Mouse (Mus musculus) MEL (cell line): ENCODE results near the gene Pcx.

Experiments used
- CHD1 ChIP-seq: IDR thresholded peaks from 2 replicates; pipeline ENCODE4 v1.6.1; 2012; ENCODE audit warnings: low read depth, mild to moderate bottlenecking, inconsistent platforms, low read length, improper control_type of control experiment
- CTCF ChIP-seq, 3 experiments: IDR thresholded peaks in 2 of 3; conservative IDR thresholded peaks in 1 of 3; 2 replicates each; pipeline ENCODE4 v1.5.1; 2011 to 2012; ENCODE audit warnings: low read length in 3 of 3, low read depth in 2 of 3, mild to moderate bottlenecking in 2 of 3, improper control_type of control experiment in 1 of 3, inconsistent platforms in 1 of 3, mixed read lengths in 1 of 3, moderate library complexity in 1 of 3; ENCODE audit not compliant: control insufficient read depth in 1 of 3, insufficient read depth in 1 of 3, poor library complexity in 1 of 3, severe bottlenecking in 1 of 3
- E2F4 ChIP-seq: IDR thresholded peaks from 2 replicates; pipeline ENCODE4 v1.6.1; 2011; ENCODE audit warnings: low read depth, low read length, improper control_type of control experiment, borderline replicate concordance
- EP300 ChIP-seq, 2 experiments: IDR thresholded peaks; 2 replicates each; pipeline ENCODE4 v1.6.1; 2011; ENCODE audit warnings: improper control_type of control experiment in 2 of 2, low read length in 2 of 2, low read depth in 1 of 2, mild to moderate bottlenecking in 1 of 2
- ETS1 ChIP-seq: IDR thresholded peaks from 2 replicates; pipeline ENCODE4 v1.6.1; 2012; ENCODE audit warnings: low read depth, mild to moderate bottlenecking, inconsistent platforms, low read length, improper control_type of control experiment, moderate library complexity
- GATA1 ChIP-seq: IDR thresholded peaks from 2 replicates; pipeline ENCODE4 v1.6.1; 2011; ENCODE audit warnings: low read depth, low read length, improper control_type of control experiment
- KAT2A ChIP-seq: conservative IDR thresholded peaks from 2 replicates; pipeline ENCODE4 v1.6.1; 2012; ENCODE audit warnings: low read depth, low read length, improper control_type of control experiment, inconsistent platforms
- MYC ChIP-seq: IDR thresholded peaks from 2 replicates; pipeline ENCODE4 v1.6.1; 2011; ENCODE audit warnings: low read depth, mild to moderate bottlenecking, low read length, improper control_type of control experiment, moderate library complexity
- NRF1 ChIP-seq: IDR thresholded peaks from 2 replicates; pipeline ENCODE4 v1.6.1; 2014; ENCODE audit warnings: low read depth, mild to moderate bottlenecking, inconsistent platforms, low read length, improper control_type of control experiment, moderate library complexity; ENCODE audit not compliant: poor library complexity, insufficient read depth, severe bottlenecking
- POLR2A ChIP-seq, 2 experiments: IDR thresholded peaks; 2 replicates each; pipeline ENCODE4 v1.6.1; 2011 to 2012; ENCODE audit warnings: low read length in 2 of 2, mild to moderate bottlenecking in 2 of 2, control low read depth in 1 of 2, improper control_type of control experiment in 1 of 2, low read depth in 1 of 2, moderate library complexity in 1 of 2; ENCODE audit not compliant: control insufficient read depth in 1 of 2, insufficient read depth in 1 of 2, poor library complexity in 1 of 2
- SMC3 ChIP-seq: IDR thresholded peaks from 2 replicates; pipeline ENCODE4 v1.6.1; 2011; ENCODE audit warnings: low read depth, low read length, improper control_type of control experiment
- TAL1 ChIP-seq: IDR thresholded peaks from 2 replicates; pipeline ENCODE4 v1.6.1; 2012; ENCODE audit warnings: mild to moderate bottlenecking, inconsistent platforms, low read length, moderate library complexity, mixed read lengths
- TBP ChIP-seq: IDR thresholded peaks from 2 replicates; pipeline ENCODE4 v1.8.0; 2011; ENCODE audit warnings: low read depth, low read length, improper control_type of control experiment
- TCF12 ChIP-seq: IDR thresholded peaks from 2 replicates; pipeline ENCODE4 v1.6.1; 2014; ENCODE audit warnings: low read depth, mild to moderate bottlenecking, inconsistent platforms, low read length, improper control_type of control experiment, moderate library complexity

DNA sequence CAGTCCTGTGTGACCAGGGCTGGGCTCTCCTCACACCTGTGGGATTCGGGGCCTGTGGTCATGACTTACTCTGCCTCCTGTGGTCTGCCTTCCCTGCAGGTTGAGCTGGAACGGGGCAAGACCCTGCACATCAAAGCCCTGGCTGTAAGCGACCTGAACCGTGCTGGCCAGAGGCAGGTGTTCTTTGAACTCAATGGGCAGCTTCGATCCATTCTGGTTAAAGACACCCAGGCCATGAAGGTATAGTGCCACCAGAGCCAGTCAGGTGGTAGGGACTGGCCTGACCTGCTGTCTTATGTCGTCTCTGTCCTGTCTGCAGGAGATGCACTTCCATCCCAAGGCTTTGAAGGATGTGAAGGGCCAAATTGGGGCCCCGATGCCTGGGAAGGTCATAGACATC is 110.4 kb downstream of the Pcx start:
- TF ChIP-seq POLR2A (IDR thresholded peaks at IDR 0.05; ENCODE audit: control insufficient read depth in 1 of 2, insufficient read depth in 1 of 2, low read depth in 1 of 2, low read length in 2 of 2, poor library complexity in 1 of 2) (no peak), E2F4 (no peak), GATA1 (no peak), TCF12 (no peak), CTCF (IDR thresholded peaks at IDR 0.05 in 2 of 3, conservative IDR thresholded peaks at IDR 0.05 in 1 of 3; ENCODE audit: control insufficient read depth in 1 of 3, insufficient read depth in 1 of 3, low read depth in 2 of 3, low read length in 3 of 3, poor library complexity in 1 of 3, severe bottlenecking in 1 of 3) (no peak), NRF1 (no peak), MYC (no peak), EP300 (IDR thresholded peaks at IDR 0.05; ENCODE audit: low read depth in 1 of 2, low read length in 2 of 2) (no peak), CHD1 (no peak), ETS1 (no peak), SMC3 (no peak), TBP (no peak), TAL1 (no peak), KAT2A (no peak)
